Mouse (Mus musculus) embryonic facial prominence, embryonic 12.5 days (tissue): ENCODE measurements around the gene Pde8a. TPM values are rescaled to one million over a fixed set of nuclear protein-coding genes. Genes with fewer than 3 reads are reported as not detected.
A peak's percentile ranks its signal among the peaks of the same experiment; 100 is the strongest.

ENCODE experiments used
- ATAC-seq: fragments of 200-750 bp; cut with Nextera tagmentation; 2 replicates; pipeline ENCODE4 v1.8.0; 2017; ENCODE audit not compliant: insufficient number of reproducible peaks, insufficient read depth, low FRiP score, low TSS enrichment
- H3K27ac ChIP-seq: fragments of 300-500 bp; sonication (generic); 2 replicates; pipeline ENCODE4 v1.5.1; 2016; ENCODE audit warnings: mild to moderate bottlenecking
- H3K27me3 ChIP-seq: fragments of 300-500 bp; sonication (generic); 2 replicates; pipeline ENCODE4 v1.6.1; 2016; ENCODE audit warnings: mild to moderate bottlenecking, moderate library complexity
- H3K36me3 ChIP-seq: fragments of 300-500 bp; sonication (generic); 2 replicates; pipeline ENCODE4 v1.6.1; 2016; ENCODE audit warnings: mild to moderate bottlenecking
- H3K4me1 ChIP-seq: fragments of 300-500 bp; sonication (generic); 2 replicates; pipeline ENCODE4 v1.6.1; 2016
- H3K4me2 ChIP-seq: fragments of 300-500 bp; sonication (generic); replicated peaks from 2 replicates; pipeline ENCODE4 v1.6.1; 2016; ENCODE audit warnings: mild to moderate bottlenecking, moderate library complexity
- H3K4me3 ChIP-seq: fragments of 300-500 bp; sonication (generic); 2 replicates; pipeline ENCODE4 v1.5.1; 2016; ENCODE audit warnings: mild to moderate bottlenecking
- H3K9ac ChIP-seq: fragments of 300-500 bp; sonication (generic); 2 replicates; pipeline ENCODE4 v1.6.1; 2016; ENCODE audit warnings: mild to moderate bottlenecking, moderate library complexity
- H3K9me3 ChIP-seq: fragments of 300-500 bp; sonication (generic); 2 replicates; pipeline ENCODE4 v1.6.1; 2016; ENCODE audit warnings: mild to moderate bottlenecking, moderate library complexity
- WGBS: fragments of 180-500 bp; shearing (Covaris S2); methylation state at CpG from one replicate; pipeline ENCODE4 v1.1.7; 2016; 5-methylcytosine and 5-hydroxymethylcytosine counted together
- polyA plus RNA-seq: library from polyadenylated mRNA; unstranded; fragments of >200 nt; fragmentation: Nextera tagmentation; extraction: Ambion mirVana; gene quantifications from 2 replicates; pipeline ENCODE4 v1.2.1, GENCODE M21; 2016

Pde8a gene
- polyA plus RNA-seq, 1 experiment from 2014 or later = 5.7 TPM

DNA sequence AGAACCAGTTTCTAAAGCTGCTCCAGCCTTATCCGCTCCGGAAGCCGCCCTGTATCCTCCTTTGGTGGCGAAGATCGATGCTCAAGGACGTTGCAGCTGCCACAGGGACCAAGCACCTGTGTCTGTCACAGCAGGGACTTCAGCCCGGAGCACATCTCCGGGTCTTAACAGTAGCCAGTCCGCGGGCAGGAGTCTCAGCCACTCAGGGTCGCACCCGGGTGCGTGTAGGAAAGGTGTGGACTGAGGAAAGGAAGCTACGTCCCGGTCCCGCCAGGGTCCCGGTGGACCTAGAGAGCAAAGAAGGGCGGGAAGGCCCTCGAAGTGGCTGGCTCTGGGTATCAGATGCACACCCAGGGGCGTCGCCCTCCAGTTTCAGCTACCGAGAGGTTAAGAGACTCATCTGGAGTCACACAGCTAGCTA, 1.1 kb upstream of the Pde8a start:
- Histone ChIP-seq H3K27me3 (peaks cover 65% of the 10 kb centered on the region), H3K36me3 (no peaks in the 10 kb centered on the region), H3K4me3 (peak overlapping the region; percentile 45), H3K27ac (peak overlapping the region; percentile 48; the same call in 1 of the 2 replicates), H3K9me3 (no peaks in the 10 kb centered on the region), H3K4me2 (peak overlapping the region; percentile 58), H3K4me1 (peaks cover 9% of the 10 kb centered on the region), H3K9ac (no peak overlapping the region)
- ATAC-seq = no peak
- under 1% methylated on average over 22 of the region's 22 CpGs for WGBS

DNA sequence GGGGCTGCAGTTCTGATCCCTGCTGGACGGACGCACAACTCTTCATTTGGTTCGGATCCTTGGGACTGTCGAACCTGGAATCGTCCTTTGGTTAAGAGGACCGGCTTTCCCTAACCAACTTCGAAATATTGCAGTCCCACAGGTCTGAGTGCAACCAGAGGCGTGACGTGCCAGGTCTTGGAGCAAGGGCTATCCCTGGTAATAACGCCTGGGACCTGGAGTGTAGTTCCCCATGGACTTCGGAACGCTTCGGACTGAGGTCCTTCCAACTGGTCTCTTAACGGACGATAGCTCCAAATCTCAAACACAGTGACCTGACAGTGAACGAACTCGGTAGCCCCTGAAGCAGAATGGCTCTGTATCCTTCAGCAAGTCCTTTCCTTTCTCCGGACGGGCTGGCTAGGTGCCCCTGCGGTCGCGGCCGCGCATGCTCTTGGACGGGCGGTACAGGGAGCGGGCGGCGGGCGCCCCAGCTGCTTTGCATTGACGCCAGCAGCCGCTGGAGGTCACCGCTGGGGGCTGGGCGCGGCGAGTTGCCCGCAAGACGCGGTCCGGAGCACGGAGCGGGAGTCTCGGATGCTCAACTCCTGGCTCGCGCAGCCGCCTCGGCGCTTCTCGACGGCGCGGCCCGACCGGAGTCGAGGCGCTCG, 574 bp upstream of the Pde8a start:
- ATAC-seq = peak; percentile 87
- Histone ChIP-seq H3K4me3 (peak overlapping the region; percentile 45), H3K36me3 (no peaks in the 10 kb centered on the region), H3K9ac (peak overlapping the region; percentile 33), H3K27ac (peak overlapping the region; percentile 48), H3K4me2 (peak overlapping the region; percentile 58), H3K9me3 (no peaks in the 10 kb centered on the region), H3K4me1 (peaks cover 9% of the 10 kb centered on the region), H3K27me3 (peaks cover 67% of the 10 kb centered on the region)
- under 1% methylated on average over 57 of the region's 57 CpGs for WGBS

DNA sequence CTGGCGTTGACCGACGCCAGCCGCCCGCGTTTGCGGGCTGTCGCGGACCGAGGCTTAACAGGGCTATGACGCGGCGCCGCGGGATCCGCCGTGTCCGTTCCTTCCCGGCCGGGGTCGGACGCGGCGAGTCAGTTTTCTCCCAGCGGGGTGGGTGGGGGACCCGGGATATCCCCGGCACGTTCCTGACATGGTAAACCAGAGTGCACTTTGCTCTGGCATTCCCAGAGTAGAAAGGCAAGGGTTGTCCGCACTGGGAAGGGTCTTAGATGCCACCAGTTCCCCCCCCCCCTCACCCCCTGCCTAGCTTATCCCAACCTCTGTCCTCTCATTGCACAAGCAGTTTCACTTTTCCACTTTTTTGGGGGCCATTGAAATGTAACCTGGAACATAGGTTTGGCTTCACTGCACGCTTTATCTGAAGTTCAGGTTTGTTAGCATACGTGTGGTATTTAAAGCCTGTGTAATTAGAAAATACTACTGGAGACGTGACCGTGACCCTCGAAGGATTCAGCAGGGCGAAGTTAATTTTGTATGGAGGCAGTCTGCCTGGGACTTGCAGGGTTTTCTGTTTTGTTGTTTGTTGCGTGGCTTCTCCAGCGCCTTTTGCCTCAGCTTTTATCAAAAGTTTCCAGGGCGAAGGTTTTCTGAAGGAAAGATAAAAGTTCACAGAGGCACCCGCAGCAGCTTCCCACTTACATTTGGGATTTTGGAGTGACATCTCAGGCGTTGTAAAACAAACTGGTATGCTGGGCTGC, 934 bp downstream of the Pde8a start:
- H3K9me3 ChIP-seq = no peaks in the 10 kb centered on the region
- peaks cover 61% of the 10 kb centered on the region for H3K27me3 ChIP-seq
- no peak overlapping the region for H3K27ac ChIP-seq
- ATAC-seq = no peak
- peak overlapping the region; percentile 58 for H3K4me2 ChIP-seq
- peaks cover 9% of the 10 kb centered on the region for H3K4me1 ChIP-seq
- no peaks in the 10 kb centered on the region for H3K36me3 ChIP-seq
- peak overlapping the region; percentile 38 for H3K9ac ChIP-seq
- WGBS = 3% methylated on average over 40 of the region's 40 CpGs
- peak overlapping the region; percentile 45 for H3K4me3 ChIP-seq

DNA sequence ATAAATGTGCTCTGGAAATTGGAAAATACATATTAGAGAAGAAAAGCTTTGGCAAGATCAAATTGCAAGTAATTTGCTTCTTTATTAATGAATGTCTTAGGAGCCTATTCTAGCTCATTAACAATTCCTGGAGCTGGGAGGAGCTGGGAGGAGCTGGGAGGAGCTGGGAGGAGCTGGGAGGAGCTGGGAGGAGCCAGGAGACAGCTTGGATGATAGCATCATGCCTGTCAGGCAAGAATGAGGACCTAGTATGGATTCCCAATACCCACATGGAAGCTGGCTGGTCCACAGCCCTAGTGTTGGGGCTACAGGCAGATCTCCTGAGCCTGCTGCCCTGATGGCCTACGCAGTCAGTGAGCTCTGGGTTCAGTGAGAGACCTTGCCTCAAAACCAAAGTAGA, 2.6 kb downstream of the Pde8a start:
- H3K9me3 ChIP-seq = no peaks in the 10 kb centered on the region
- H3K9ac ChIP-seq = no peak overlapping the region
- no peak overlapping the region for H3K4me3 ChIP-seq
- no peak overlapping the region for H3K27ac ChIP-seq
- H3K4me1 ChIP-seq = peaks cover 7% of the 10 kb centered on the region
- H3K36me3 ChIP-seq = no peaks in the 10 kb centered on the region
- no peak for ATAC-seq
- H3K4me2 ChIP-seq = no peak overlapping the region
- peaks cover 57% of the 10 kb centered on the region for H3K27me3 ChIP-seq
- WGBS = 82% methylated on average over 1 of the region's 1 CpGs

DNA sequence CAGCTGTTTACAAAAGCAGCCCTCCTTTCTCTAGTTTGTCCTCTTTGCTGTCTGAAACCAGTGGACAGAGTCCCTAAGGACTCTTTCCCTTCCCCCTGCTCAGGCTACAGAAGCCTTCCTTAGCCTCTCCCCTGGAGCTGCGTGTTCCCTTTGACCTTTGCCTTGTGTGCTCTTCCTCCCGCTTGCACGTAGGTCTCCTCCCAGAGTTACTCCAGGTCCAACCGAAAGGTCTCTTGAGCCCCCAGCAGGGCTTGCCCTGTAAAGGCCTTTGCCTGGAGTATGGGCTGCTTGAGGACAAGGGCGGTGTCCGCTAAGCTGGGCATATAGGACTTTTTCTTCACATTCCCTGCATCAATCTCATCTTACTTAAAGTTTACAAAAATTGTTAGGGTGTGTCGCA, 5.9 kb downstream of the Pde8a start:
- Histone ChIP-seq H3K4me1 (no peaks in the 10 kb centered on the region; the same call in 1 of the 2 replicates), H3K27ac (no peak overlapping the region), H3K36me3 (no peaks in the 10 kb centered on the region), H3K9ac (no peak overlapping the region), H3K4me3 (no peak overlapping the region), H3K4me2 (no peak overlapping the region), H3K9me3 (no peaks in the 10 kb centered on the region), H3K27me3 (peaks cover 27% of the 10 kb centered on the region)
- 41% methylated on average over 7 of the region's 7 CpGs for whole genome bisulfite sequencing
- ATAC-seq = no peak

DNA sequence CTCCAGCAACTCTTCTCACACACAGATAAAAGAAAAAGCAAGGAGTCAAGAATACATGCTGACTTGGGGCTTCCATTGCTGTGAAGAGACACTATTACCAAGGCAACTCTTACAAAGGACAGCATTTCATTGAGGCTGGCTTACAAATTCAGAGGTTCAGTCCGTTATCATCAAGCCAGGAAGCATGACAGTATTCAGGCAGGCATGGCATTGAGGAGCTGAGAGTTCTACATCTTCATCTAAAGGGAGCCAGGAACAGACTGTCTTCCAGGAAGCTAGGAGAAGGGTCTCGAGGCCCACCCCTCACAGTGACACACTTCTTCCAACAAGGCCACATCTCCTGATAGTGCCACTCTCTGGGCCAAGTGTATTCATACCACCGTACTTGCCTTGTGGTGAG, 7.0 kb downstream of the Pde8a start:
- no peaks in the 10 kb centered on the region for H3K4me1 ChIP-seq
- ATAC-seq = no peak
- H3K36me3 ChIP-seq = no peaks in the 10 kb centered on the region
- no peak overlapping the region for H3K4me2 ChIP-seq
- H3K9ac ChIP-seq = no peak overlapping the region
- 79% methylated on average over 3 of the region's 3 CpGs for WGBS
- H3K27me3 ChIP-seq = peaks cover 17% of the 10 kb centered on the region
- H3K4me3 ChIP-seq = no peak overlapping the region
- no peak overlapping the region for H3K27ac ChIP-seq
- no peaks in the 10 kb centered on the region for H3K9me3 ChIP-seq

DNA sequence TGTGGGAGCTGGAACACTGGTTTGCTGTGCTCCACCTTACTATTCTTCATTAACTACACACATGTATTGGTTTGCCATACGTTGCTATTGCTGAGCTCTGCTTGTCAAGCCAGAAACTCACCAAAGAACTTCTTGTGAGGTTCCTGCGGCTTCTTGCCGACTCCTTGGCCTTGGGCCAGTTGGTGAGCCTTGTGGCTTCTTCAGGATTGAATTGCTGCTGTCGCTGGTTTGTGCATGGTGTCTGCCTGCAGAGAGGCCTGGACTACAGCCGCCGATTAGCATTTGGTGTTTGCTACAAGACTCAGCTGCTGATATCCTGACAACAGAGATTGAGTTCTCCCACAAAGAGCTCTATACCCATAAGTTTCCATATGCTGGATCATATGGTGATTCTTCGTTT, 10.9 kb downstream of the Pde8a start:
- Histone ChIP-seq H3K9ac (no peak overlapping the region), H3K9me3 (no peaks in the 10 kb centered on the region), H3K27me3 (no peaks in the 10 kb centered on the region), H3K4me3 (no peak overlapping the region), H3K36me3 (no peaks in the 10 kb centered on the region), H3K27ac (no peak overlapping the region), H3K4me1 (no peaks in the 10 kb centered on the region), H3K4me2 (no peak overlapping the region)
- no peak for ATAC-seq
- 91% methylated on average over 7 of the region's 7 CpGs for WGBS

DNA sequence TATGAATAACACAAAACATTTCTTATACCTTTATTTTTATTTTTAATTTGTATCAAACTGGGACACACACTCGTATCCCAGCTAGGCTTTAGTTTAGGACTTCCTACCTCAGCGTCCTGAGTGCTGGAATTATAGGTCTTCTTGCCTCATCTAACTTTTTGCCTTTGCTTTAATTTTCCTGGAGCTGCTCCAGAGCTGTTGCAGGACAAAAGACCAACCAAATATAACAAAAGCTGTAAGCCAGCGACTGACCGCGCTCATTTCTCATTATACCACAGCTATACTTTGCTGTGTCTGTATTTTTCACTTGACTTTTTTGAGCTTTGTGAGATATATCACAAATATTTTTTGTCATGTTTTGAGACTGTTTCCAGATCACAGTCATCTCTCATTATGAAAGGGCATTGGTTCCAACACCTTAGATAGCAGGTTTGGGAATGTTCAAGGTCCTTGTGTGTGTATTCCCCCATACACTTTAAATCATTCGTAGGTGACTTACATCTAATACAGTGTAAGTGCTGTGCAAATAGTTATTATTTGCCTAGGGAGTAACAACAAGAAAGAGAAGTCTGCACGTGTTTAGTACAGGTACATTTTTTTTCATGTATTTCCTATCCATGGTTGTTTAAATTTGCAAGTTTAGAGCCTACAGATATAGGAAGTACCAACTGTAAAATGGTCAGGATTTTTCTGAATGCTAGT, 16.8 kb downstream of the Pde8a start:
- Histone ChIP-seq H3K4me2 (no peak overlapping the region), H3K27me3 (no peaks in the 10 kb centered on the region), H3K4me1 (no peaks in the 10 kb centered on the region), H3K9me3 (no peaks in the 10 kb centered on the region), H3K36me3 (no peaks in the 10 kb centered on the region), H3K4me3 (no peak overlapping the region), H3K27ac (no peak overlapping the region), H3K9ac (no peak overlapping the region)
- 89% methylated on average over 7 of the region's 7 CpGs for WGBS
- ATAC-seq = no peak

DNA sequence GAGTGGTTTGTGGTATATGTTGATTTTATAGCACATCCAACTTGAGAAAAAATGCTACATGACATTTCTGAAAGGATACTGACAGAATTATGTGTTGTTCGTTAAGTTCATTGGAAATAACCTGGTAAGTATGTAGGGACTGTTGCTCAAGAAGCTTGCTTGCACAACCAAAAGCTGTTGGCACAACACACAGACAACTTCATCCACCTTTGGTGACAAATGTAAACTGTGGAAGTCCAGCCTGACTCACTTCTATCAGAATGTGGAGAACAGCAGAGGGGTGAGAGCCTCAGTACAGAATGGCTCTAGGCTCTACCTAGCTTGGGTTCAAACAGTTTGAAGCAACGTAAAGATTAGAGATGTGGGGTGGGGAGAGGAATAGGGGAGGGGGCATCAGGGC, 19.3 kb downstream of the Pde8a start:
- H3K27ac ChIP-seq = no peak overlapping the region
- no peak overlapping the region for H3K9ac ChIP-seq
- no peak overlapping the region for H3K4me3 ChIP-seq
- no peak overlapping the region for H3K4me2 ChIP-seq
- no peak for ATAC-seq
- H3K4me1 ChIP-seq = peaks cover 6% of the 10 kb centered on the region; the same call in 1 of the 2 replicates
- no peaks in the 10 kb centered on the region for H3K9me3 ChIP-seq
- WGBS = 80% methylated on average over 2 of the region's 2 CpGs
- no peaks in the 10 kb centered on the region for H3K36me3 ChIP-seq
- no peaks in the 10 kb centered on the region for H3K27me3 ChIP-seq

DNA sequence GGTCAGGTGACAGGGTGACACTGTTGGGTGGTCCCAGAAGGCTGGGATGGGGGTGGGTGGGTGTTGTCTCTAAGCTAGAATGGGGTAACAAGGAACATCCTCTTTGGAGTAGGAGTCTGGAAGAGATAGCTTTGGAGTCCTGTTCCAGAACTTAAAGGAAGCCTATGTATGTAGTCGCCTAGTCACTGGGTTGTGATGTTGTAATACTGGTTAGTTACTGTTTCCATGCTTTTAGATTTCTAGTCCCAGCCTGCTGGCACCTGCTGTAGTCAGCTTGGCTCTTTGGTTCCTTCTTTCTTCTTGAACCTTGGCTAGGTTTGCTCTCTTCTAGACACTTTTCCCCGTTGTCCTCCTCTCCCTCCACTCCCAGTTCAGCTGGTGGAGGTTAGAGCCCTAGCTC, 21.7 kb downstream of the Pde8a start:
- Histone ChIP-seq H3K4me2 (no peak overlapping the region), H3K9ac (no peak overlapping the region), H3K27ac (no peak overlapping the region), H3K4me1 (peaks cover 6% of the 10 kb centered on the region; the same call in 1 of the 2 replicates), H3K27me3 (no peaks in the 10 kb centered on the region), H3K9me3 (no peaks in the 10 kb centered on the region), H3K36me3 (no peaks in the 10 kb centered on the region), H3K4me3 (no peak overlapping the region)
- WGBS = 85% methylated on average over 2 of the region's 2 CpGs
- ATAC-seq = no peak

DNA sequence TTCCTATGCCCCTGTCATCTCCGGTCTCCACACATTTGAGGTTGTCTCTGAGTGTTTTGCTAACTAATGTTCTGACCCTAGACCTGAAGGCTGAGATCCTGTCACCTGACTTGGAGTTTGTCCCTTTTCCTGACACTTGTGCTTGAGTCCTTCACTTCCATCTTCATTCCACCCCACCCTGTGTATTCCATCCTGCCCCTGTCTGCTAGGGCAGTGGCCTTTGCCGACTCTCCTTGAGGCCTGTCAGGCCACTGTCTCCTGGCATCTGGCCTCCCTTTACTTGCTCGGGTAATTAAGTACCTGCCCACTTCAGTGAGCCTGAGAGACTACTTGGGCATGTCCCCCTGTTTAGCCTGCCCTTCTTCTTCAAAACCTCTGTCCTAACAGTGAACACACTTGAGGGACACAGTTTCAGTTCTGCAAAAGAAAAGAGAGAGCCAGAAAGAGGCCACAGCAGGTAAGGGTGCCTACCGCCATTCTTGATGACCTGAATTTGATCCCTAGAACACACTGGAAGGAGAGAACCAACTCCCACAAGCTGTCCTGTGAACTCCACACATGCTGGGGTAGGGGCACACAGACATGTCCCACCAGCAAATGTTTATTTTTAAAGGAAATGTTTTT, 22.3 kb downstream of the Pde8a start:
- no peak for ATAC-seq
- no peak overlapping the region for H3K9ac ChIP-seq
- no peak overlapping the region for H3K4me3 ChIP-seq
- H3K27ac ChIP-seq = no peak overlapping the region
- H3K4me2 ChIP-seq = no peak overlapping the region
- H3K9me3 ChIP-seq = no peaks in the 10 kb centered on the region
- H3K36me3 ChIP-seq = no peaks in the 10 kb centered on the region
- peaks cover 6% of the 10 kb centered on the region; the same call in 1 of the 2 replicates for H3K4me1 ChIP-seq
- 66% methylated on average over 4 of the region's 4 CpGs for WGBS
- H3K27me3 ChIP-seq = no peaks in the 10 kb centered on the region
